In the genomic region with DNA sequence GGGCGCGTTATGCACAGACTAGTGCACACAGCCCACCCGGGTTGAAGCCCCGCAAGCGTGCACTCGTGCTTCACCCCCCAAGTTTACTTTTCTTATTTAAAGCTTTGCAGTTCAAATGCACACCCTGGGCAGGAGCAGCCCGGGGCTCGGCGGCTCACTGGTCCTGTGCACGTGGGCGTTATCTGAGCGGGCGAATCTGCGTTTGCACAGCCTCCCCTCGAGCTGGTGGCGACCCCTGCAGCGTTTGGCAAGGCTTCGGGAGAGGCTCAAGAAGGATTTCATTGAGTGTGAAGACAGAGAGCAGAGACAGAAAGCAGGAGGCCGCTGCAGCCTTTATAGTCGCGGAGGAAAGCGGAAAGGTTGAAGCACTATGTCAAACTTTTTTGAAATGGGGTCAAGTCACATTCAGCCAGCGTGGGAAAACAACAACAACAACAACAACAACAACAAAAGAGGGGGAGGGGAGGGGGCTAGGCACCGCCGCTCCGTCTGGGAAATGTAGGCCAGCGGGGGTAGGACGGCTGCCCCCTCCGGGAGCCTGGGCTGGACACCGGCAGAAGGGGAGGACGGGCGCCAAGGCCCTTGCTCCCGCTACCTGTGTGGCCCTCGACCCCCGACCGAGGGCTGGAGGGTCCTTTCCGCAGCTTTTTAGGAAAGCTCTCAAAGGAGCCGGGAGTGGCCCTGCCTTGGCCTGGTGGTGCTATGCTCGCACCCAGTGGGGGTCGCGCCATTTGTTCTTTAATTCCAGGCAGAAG, we compare ENCODE assay signal across 8 mouse cellular contexts.
DNase-seq lines count a peak whose midpoint lies in the region; ATAC-seq lines count a peak whose summit lies in the region.

No protein-coding gene starts in this region.

- no peak overlapping the region for H3K9ac ChIP-seq in kidney, embryonic 15.5 days
- no peak overlapping the region for H3K9ac ChIP-seq in midbrain, embryonic 11.5 days (ENCODE audit: low read length)

- H3K4me2 ChIP-seq in kidney, embryonic 15.5 days, result peak overlapping the region; percentile 98
- peak overlapping the region; percentile 84 for H3K4me2 ChIP-seq in midbrain, embryonic 11.5 days

- H3K4me1 ChIP-seq in kidney, embryonic 15.5 days, result peaks cover 35% of the 10 kb centered on the region
- H3K4me1 ChIP-seq in midbrain, embryonic 11.5 days (ENCODE audit: control insufficient read depth, insufficient read depth, low read length), result peaks cover 4% of the 10 kb centered on the region; the same call in 1 of the 2 replicates

- peak overlapping the region; percentile 58 for H3K4me3 ChIP-seq in kidney, embryonic 15.5 days (replicated peaks)
- peak overlapping the region; percentile 43 for H3K4me3 ChIP-seq in midbrain, embryonic 11.5 days (ENCODE audit: low read depth, low read length)

- H3K27ac ChIP-seq in kidney, embryonic 15.5 days, result no peak overlapping the region
- no peak overlapping the region for H3K27ac ChIP-seq in midbrain, embryonic 11.5 days (ENCODE audit: low read depth, low read length)

- H3K36me3 ChIP-seq in kidney, embryonic 15.5 days, result no peaks in the 10 kb centered on the region
- no peaks in the 10 kb centered on the region for H3K36me3 ChIP-seq in midbrain, embryonic 11.5 days (ENCODE audit: control insufficient read depth, insufficient read depth, low read length)

- no peak for DNase-seq in frontal cortex, postnatal 14 days (ENCODE audit: low spot score in 2 of 2)
- peak; percentile 6 for DNase-seq in cerebellum, adult 8-10 months
- DNase-seq in midbrain, embryonic 11.5 days (ENCODE audit: low spot score, missing footprints), result peak; percentile 89
- DNase-seq in right cerebral cortex, postnatal 14 days, result no peak
- no peak for DNase-seq in c-Kit-positive CD71-positive TER-119-positive erythroid progenitor cells, embryonic 14.5 days (ENCODE audit: low spot score)

- WGBS in kidney, embryonic 15.5 days, result 2% methylated on average over 41 of the region's 41 CpGs
- whole genome bisulfite sequencing in midbrain, embryonic 11.5 days, result under 1% methylated on average over 41 of the region's 41 CpGs

- no peaks in the 10 kb centered on the region for H3K9me3 ChIP-seq in kidney, embryonic 15.5 days (replicated peaks)
- H3K9me3 ChIP-seq in midbrain, embryonic 11.5 days (ENCODE audit: control insufficient read depth, low read length), result no peaks in the 10 kb centered on the region

- H3K27me3 ChIP-seq in kidney, embryonic 15.5 days, result peaks cover 44% of the 10 kb centered on the region
- H3K27me3 ChIP-seq in midbrain, embryonic 11.5 days (ENCODE audit: control insufficient read depth, insufficient read depth, low read length), result peaks cover 35% of the 10 kb centered on the region

- 0 out of 2 replicates have a peak, but pooled peaks have one; percentile 10 for ATAC-seq in frontal cortex, adult (ENCODE audit: low TSS enrichment)
- ATAC-seq in granulocyte monocyte progenitor cell, adult 5-6 weeks (replicated peaks; ENCODE audit: poor library complexity, severe bottlenecking), result 0 out of 2 replicates have a peak, but pooled peaks have one; percentile 4
- ATAC-seq in kidney, embryonic 15.5 days (replicated peaks; ENCODE audit: low FRiP score), result peak; percentile 43
- ATAC-seq in midbrain, embryonic 11.5 days (ENCODE audit: low FRiP score), result peak; percentile 43

Comparison
In these comparisons a context has a peak if more than half of its experiments do, and no peak if none do; other contexts are left out.
1. DNase-seq: peak in cerebellum, adult 8-10 months (single experiment) and midbrain, embryonic 11.5 days (single experiment); none in frontal cortex, postnatal 14 days (0 of 2), right cerebral cortex, postnatal 14 days (single experiment) and c-Kit-positive CD71-positive TER-119-positive erythroid progenitor cells, embryonic 14.5 days (single experiment).
2. Peak in every context shown above with its lines, with median percentiles within 50 percentile points of each other: ATAC-seq.